23 mouse cellular contexts compared by ENCODE assay signal in genomic region chr2:138766275-138766842, GRCm38 (mm10).
DNase-seq lines count a peak whose midpoint lies in the region; ATAC-seq and TF ChIP-seq lines count a peak whose summit lies in the region.
"Had no signal": no experiment of that assay in that cellular context is flagged by ENCODE, and none has a peak within 500 bp of the region (broad histone marks: within the 10 kb centered on the region; RNA-seq: fewer than 3 reads in every experiment).

No protein-coding gene starts in this region.

- H3K36me3 ChIP-seq in forebrain, embryonic 11.5 days (ENCODE audit: control insufficient read depth, insufficient read depth, low read length) = no peaks in the 10 kb centered on the region
- no peaks in the 10 kb centered on the region for H3K36me3 ChIP-seq in forebrain, embryonic 14.5 days (ENCODE audit: control insufficient read depth, insufficient read depth, low read length)
- H3K36me3 ChIP-seq in hindbrain, embryonic 16.5 days (ENCODE audit: control insufficient read depth, insufficient read depth, low read length) = no peaks in the 10 kb centered on the region
- no peaks in the 10 kb centered on the region for H3K36me3 ChIP-seq in midbrain, embryonic 16.5 days (ENCODE audit: control insufficient read depth, insufficient read depth, low read length)
- H3K36me3 ChIP-seq: G1E; heart, embryonic 15.5 days; limb, embryonic 15.5 days; liver, embryonic 15.5 days; neural tube, embryonic 13.5 days had no signal

- no peak for DNase-seq in forebrain, embryonic 11.5 days (ENCODE audit: low spot score)
- no peak for DNase-seq in forebrain, embryonic 14.5 days (ENCODE audit: low spot score)
- peak; percentile 63 for DNase-seq in brain, embryonic 14.5 days (ENCODE audit: low read depth)
- no peak for DNase-seq in kidney, adult 9 months
- DNase-seq in right cerebral cortex, postnatal 10 days (ENCODE audit: low spot score in 2 of 2) = no peak
- DNase-seq: adrenal gland, postnatal 14 days; cerebellum, adult 11-12 months; cerebellum, postnatal 36 days; heart, postnatal 4 days; kidney, postnatal 14 days; right cerebral cortex, postnatal 14 days; spleen, adult 18-20 months; thymus, postnatal 25 days had no signal

- 0 out of 2 replicates have a peak, but pooled peaks have one; percentile 24 for ATAC-seq in forebrain, embryonic 11.5 days (replicated peaks; ENCODE audit: low FRiP score)
- no peak for ATAC-seq in forebrain, embryonic 14.5 days
- ATAC-seq in hindbrain, embryonic 16.5 days = peak; percentile 70
- peak; percentile 58; the same call in 1 of the 2 replicates for ATAC-seq in midbrain, embryonic 16.5 days
- ATAC-seq: intestine, postnatal 0 days; lung, postnatal 0 days had no signal

- H3K4me1 ChIP-seq in forebrain, embryonic 11.5 days (replicated peaks; ENCODE audit: control insufficient read depth, insufficient read depth, low read length) = no peaks in the 10 kb centered on the region
- no peaks in the 10 kb centered on the region for H3K4me1 ChIP-seq in forebrain, embryonic 14.5 days (ENCODE audit: control insufficient read depth, insufficient read depth, low read length)
- no peaks in the 10 kb centered on the region for H3K4me1 ChIP-seq in hindbrain, embryonic 16.5 days (ENCODE audit: control insufficient read depth, insufficient read depth, low read depth, low read length)
- H3K4me1 ChIP-seq in midbrain, embryonic 16.5 days (ENCODE audit: control insufficient read depth, insufficient read depth, low read length) = peaks cover 4% of the 10 kb centered on the region; the same call in 1 of the 2 replicates
- H3K4me1 ChIP-seq: heart, embryonic 15.5 days; limb, embryonic 15.5 days; liver, embryonic 15.5 days; neural tube, embryonic 13.5 days had no signal

- H3K27me3 ChIP-seq in forebrain, embryonic 11.5 days (ENCODE audit: control insufficient read depth, insufficient read depth, low read length) = no peaks in the 10 kb centered on the region
- H3K27me3 ChIP-seq in forebrain, embryonic 14.5 days (replicated peaks; ENCODE audit: control insufficient read depth, insufficient read depth, low read length) = no peaks in the 10 kb centered on the region
- no peaks in the 10 kb centered on the region for H3K27me3 ChIP-seq in hindbrain, embryonic 16.5 days (replicated peaks; ENCODE audit: control insufficient read depth, insufficient read depth, low read length)
- H3K27me3 ChIP-seq in midbrain, embryonic 16.5 days (ENCODE audit: control insufficient read depth, insufficient read depth, low read depth, low read length) = no peaks in the 10 kb centered on the region
- H3K27me3 ChIP-seq: heart, embryonic 15.5 days; limb, embryonic 15.5 days; liver, embryonic 15.5 days; neural tube, embryonic 13.5 days had no signal

- no peak overlapping the region for H3K27ac ChIP-seq in forebrain, embryonic 11.5 days (ENCODE audit: low read depth, low read length)
- no peak overlapping the region for H3K27ac ChIP-seq in forebrain, embryonic 14.5 days (ENCODE audit: low read depth, low read length)
- H3K27ac ChIP-seq in hindbrain, embryonic 16.5 days (ENCODE audit: low read depth, low read length) = no peak overlapping the region
- H3K27ac ChIP-seq in midbrain, embryonic 16.5 days (ENCODE audit: low read length) = no peak overlapping the region; the same call in 1 of the 2 replicates
- H3K27ac ChIP-seq: heart, embryonic 15.5 days; layer of hippocampus, adult 2 months; limb, embryonic 15.5 days; liver, embryonic 15.5 days; neural tube, embryonic 13.5 days had no signal

- no peaks in the 10 kb centered on the region for H3K9me3 ChIP-seq in forebrain, embryonic 11.5 days (ENCODE audit: control insufficient read depth, low read length)
- no peaks in the 10 kb centered on the region for H3K9me3 ChIP-seq in forebrain, embryonic 14.5 days (replicated peaks; ENCODE audit: control insufficient read depth, low read length)
- no peaks in the 10 kb centered on the region for H3K9me3 ChIP-seq in hindbrain, embryonic 16.5 days (ENCODE audit: control insufficient read depth, low read length)
- H3K9me3 ChIP-seq in midbrain, embryonic 16.5 days (replicated peaks; ENCODE audit: control insufficient read depth, low read length, poor library complexity, severe bottlenecking) = no peaks in the 10 kb centered on the region
- H3K9me3 ChIP-seq: G1E; heart, embryonic 15.5 days; limb, embryonic 15.5 days; liver, embryonic 15.5 days; neural tube, embryonic 13.5 days had no signal

- no peak for TF ChIP-seq POLR2A in brain, embryonic 14.5 days (IDR thresholded peaks at IDR 0.05; ENCODE audit: borderline replicate concordance, extremely low read depth, insufficient read depth, insufficient read length, poor library complexity, severe bottlenecking)

- 70% methylated on average over 9 of the region's 9 CpGs for WGBS in forebrain, embryonic 11.5 days
- WGBS in forebrain, embryonic 14.5 days = 74% methylated on average over 9 of the region's 9 CpGs
- WGBS in hindbrain, embryonic 16.5 days = 60% methylated on average over 9 of the region's 9 CpGs
- WGBS in midbrain, embryonic 16.5 days = 35% methylated on average over 9 of the region's 9 CpGs

- H3K4me2 ChIP-seq in forebrain, embryonic 11.5 days (ENCODE audit: low read depth, low read length, severe bottlenecking) = no peak overlapping the region
- H3K4me2 ChIP-seq in forebrain, embryonic 14.5 days (ENCODE audit: low read length) = no peak overlapping the region
- no peak overlapping the region for H3K4me2 ChIP-seq in hindbrain, embryonic 16.5 days (ENCODE audit: low read length)
- no peak overlapping the region for H3K4me2 ChIP-seq in midbrain, embryonic 16.5 days (ENCODE audit: low read length)
- H3K4me2 ChIP-seq: heart, embryonic 15.5 days; limb, embryonic 15.5 days; liver, embryonic 15.5 days; neural tube, embryonic 13.5 days had no signal

- TF ChIP-seq CTCF in brain, embryonic 14.5 days (IDR thresholded peaks at IDR 0.05; ENCODE audit: borderline replicate concordance, extremely low read depth, insufficient read depth, insufficient read length) = no peak

- no peak overlapping the region for H3K4me3 ChIP-seq in forebrain, embryonic 11.5 days (ENCODE audit: low read depth, low read length)
- no peak overlapping the region for H3K4me3 ChIP-seq in forebrain, embryonic 14.5 days (ENCODE audit: low read depth, low read length)
- H3K4me3 ChIP-seq in hindbrain, embryonic 16.5 days (ENCODE audit: low read length) = no peak overlapping the region
- no peak overlapping the region for H3K4me3 ChIP-seq in midbrain, embryonic 16.5 days (ENCODE audit: low read depth, low read length)
- H3K4me3 ChIP-seq: heart, embryonic 15.5 days; layer of hippocampus, adult 2 months; limb, embryonic 15.5 days; liver, embryonic 15.5 days; neural tube, embryonic 13.5 days had no signal

- no peak overlapping the region; the same call in 1 of the 2 replicates for H3K9ac ChIP-seq in forebrain, embryonic 11.5 days (ENCODE audit: low read length)
- no peak overlapping the region for H3K9ac ChIP-seq in forebrain, embryonic 14.5 days (ENCODE audit: low read length)
- H3K9ac ChIP-seq in hindbrain, embryonic 16.5 days (ENCODE audit: low read depth, low read length) = no peak overlapping the region
- H3K9ac ChIP-seq in midbrain, embryonic 16.5 days (ENCODE audit: low read depth, low read length) = no peak overlapping the region
- H3K9ac ChIP-seq: heart, embryonic 15.5 days; limb, embryonic 15.5 days; liver, embryonic 15.5 days; neural tube, embryonic 13.5 days had no signal
